ENCODE assay signal across 25 mouse cellular contexts in the genomic region with DNA sequence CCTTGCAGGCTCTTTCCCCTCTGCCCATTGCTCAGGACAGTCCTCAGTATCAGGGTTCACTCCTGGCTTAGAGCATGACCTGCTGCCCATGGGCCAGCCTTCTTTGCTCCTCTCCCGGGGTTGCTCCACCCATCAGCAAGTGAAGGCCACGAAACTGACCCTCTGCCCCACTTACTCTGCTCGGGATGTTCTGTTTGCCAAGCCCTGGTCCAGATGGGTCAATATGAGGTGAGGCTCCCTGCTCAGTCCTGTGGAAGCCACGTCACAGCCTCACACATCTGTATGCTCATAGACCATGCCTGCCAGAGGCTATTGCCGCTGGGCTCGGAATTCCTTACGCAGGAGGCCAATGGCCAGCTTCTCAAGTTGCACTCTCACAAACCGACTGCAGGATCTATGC. TPM values are rescaled to one million over a fixed set of nuclear protein-coding genes. Genes with fewer than 3 reads are reported as not detected.
DNase-seq lines count a peak whose midpoint lies in the region; ATAC-seq and TF ChIP-seq lines count a peak whose summit lies in the region.
"Had no signal": no experiment of that assay in that cellular context is flagged by ENCODE, and none has a peak within 500 bp of the region (broad histone marks: within the 10 kb centered on the region; RNA-seq: fewer than 3 reads in every experiment).

No protein-coding gene starts in this region.

- no peak overlapping the region for H3K9ac ChIP-seq in hindbrain, postnatal 0 days (replicated peaks; ENCODE audit: low read length)
- H3K9ac ChIP-seq in liver, embryonic 16.5 days (ENCODE audit: low read depth, low read length) = no peak overlapping the region
- no peak overlapping the region for H3K9ac ChIP-seq in liver, embryonic 11.5 days (ENCODE audit: low read depth, low read length)
- no peak overlapping the region for H3K9ac ChIP-seq in midbrain, embryonic 13.5 days (replicated peaks)
- H3K9ac ChIP-seq in midbrain, embryonic 15.5 days = no peak overlapping the region
- H3K9ac ChIP-seq: embryonic facial prominence, embryonic 12.5 days; forebrain, embryonic 13.5 days; forebrain, embryonic 15.5 days had no signal

- no peaks in the 10 kb centered on the region for H3K9me3 ChIP-seq in hindbrain, postnatal 0 days (ENCODE audit: low read length)
- H3K9me3 ChIP-seq in hindbrain, embryonic 10.5 days = no peaks in the 10 kb centered on the region
- no peaks in the 10 kb centered on the region for H3K9me3 ChIP-seq in liver, embryonic 16.5 days (replicated peaks; ENCODE audit: control insufficient read depth, low read length)
- no peaks in the 10 kb centered on the region for H3K9me3 ChIP-seq in liver, embryonic 11.5 days (ENCODE audit: control insufficient read depth, low read length)
- H3K9me3 ChIP-seq in midbrain, embryonic 13.5 days = no peaks in the 10 kb centered on the region
- no peaks in the 10 kb centered on the region for H3K9me3 ChIP-seq in midbrain, embryonic 15.5 days
- H3K9me3 ChIP-seq: embryonic facial prominence, embryonic 10.5 days; embryonic facial prominence, embryonic 12.5 days; forebrain, embryonic 13.5 days; forebrain, embryonic 15.5 days; G1E had no signal

- DNase-seq in adrenal gland, adult 2 months = peak; percentile 16
- DNase-seq in adrenal gland, postnatal 4 days (ENCODE audit: low spot score in 2 of 2) = no peak
- no peak for DNase-seq in hindbrain, postnatal 0 days (ENCODE audit: low spot score)
- DNase-seq in hindbrain, embryonic 10.5 days (ENCODE audit: low spot score) = no peak
- no peak for DNase-seq in liver, embryonic 11.5 days (ENCODE audit: low spot score)
- DNase-seq: B cell, adult 2 months had no signal

- peak; percentile 30 for ATAC-seq in hindbrain, postnatal 0 days
- peak; percentile 40 for ATAC-seq in liver, embryonic 16.5 days (ENCODE audit: low read depth)
- ATAC-seq in liver, embryonic 11.5 days (replicated peaks; ENCODE audit: low FRiP score) = no peak
- ATAC-seq in midbrain, embryonic 13.5 days = 0 out of 2 replicates have a peak, but pooled peaks have one; percentile 20
- ATAC-seq in midbrain, embryonic 15.5 days (replicated peaks) = no peak
- ATAC-seq: activated CD4-positive, CD25-positive, alpha-beta regulatory T cell, adult 4 months; CD4-positive, CD25-positive, alpha-beta regulatory T cell, adult 4 months; forebrain, embryonic 15.5 days; Patski had no signal

- H3K4me2 ChIP-seq in hindbrain, postnatal 0 days (ENCODE audit: low read depth, low read length) = no peak overlapping the region
- H3K4me2 ChIP-seq in liver, embryonic 16.5 days (ENCODE audit: low read depth, low read length) = no peak overlapping the region
- H3K4me2 ChIP-seq in liver, embryonic 11.5 days = no peak overlapping the region
- H3K4me2 ChIP-seq in midbrain, embryonic 13.5 days (replicated peaks) = no peak overlapping the region
- no peak overlapping the region for H3K4me2 ChIP-seq in midbrain, embryonic 15.5 days
- H3K4me2 ChIP-seq: forebrain, embryonic 13.5 days; forebrain, embryonic 15.5 days had no signal

- no peaks in the 10 kb centered on the region for H3K36me3 ChIP-seq in hindbrain, postnatal 0 days (ENCODE audit: insufficient read depth, low read length)
- no peaks in the 10 kb centered on the region for H3K36me3 ChIP-seq in hindbrain, embryonic 10.5 days
- H3K36me3 ChIP-seq in liver, embryonic 16.5 days (ENCODE audit: control insufficient read depth, insufficient read depth) = no peaks in the 10 kb centered on the region
- no peaks in the 10 kb centered on the region for H3K36me3 ChIP-seq in liver, embryonic 11.5 days (ENCODE audit: control insufficient read depth, insufficient read depth, low read length)
- H3K36me3 ChIP-seq in midbrain, embryonic 13.5 days = no peaks in the 10 kb centered on the region
- H3K36me3 ChIP-seq in midbrain, embryonic 15.5 days (replicated peaks) = no peaks in the 10 kb centered on the region
- H3K36me3 ChIP-seq: embryonic facial prominence, embryonic 10.5 days; embryonic facial prominence, embryonic 12.5 days; forebrain, embryonic 15.5 days; G1E had no signal

- no peak for TF ChIP-seq CTCF in hindbrain, postnatal 0 days (IDR thresholded peaks at IDR 0.05; ENCODE audit: low read depth)

- H3K4me3 ChIP-seq in hindbrain, postnatal 0 days (ENCODE audit: low read length) = no peak overlapping the region
- no peak overlapping the region for H3K4me3 ChIP-seq in hindbrain, embryonic 10.5 days
- no peak overlapping the region for H3K4me3 ChIP-seq in liver, embryonic 16.5 days (ENCODE audit: low read depth, low read length)
- no peak overlapping the region for H3K4me3 ChIP-seq in liver, embryonic 11.5 days (ENCODE audit: low read depth, low read length)
- H3K4me3 ChIP-seq in midbrain, embryonic 13.5 days (replicated peaks) = no peak overlapping the region
- H3K4me3 ChIP-seq in midbrain, embryonic 15.5 days = no peak overlapping the region
- H3K4me3 ChIP-seq: embryonic facial prominence, embryonic 10.5 days; embryonic facial prominence, embryonic 12.5 days; forebrain, embryonic 13.5 days; forebrain, embryonic 15.5 days had no signal

- WGBS in hindbrain, postnatal 0 days = 86% methylated on average over 8 of the region's 8 CpGs
- WGBS in hindbrain, embryonic 10.5 days = 83% methylated on average over 8 of the region's 8 CpGs
- WGBS in liver, embryonic 16.5 days (ENCODE audit: insufficient replicate concordance) = 53% methylated on average over 8 of the region's 8 CpGs
- 74% methylated on average over 8 of the region's 8 CpGs for WGBS in liver, embryonic 11.5 days
- WGBS in midbrain, embryonic 13.5 days = 84% methylated on average over 8 of the region's 8 CpGs
- WGBS in midbrain, embryonic 15.5 days = 84% methylated on average over 8 of the region's 8 CpGs

- H3K27me3 ChIP-seq in hindbrain, postnatal 0 days (ENCODE audit: insufficient read depth, low read length) = no peaks in the 10 kb centered on the region
- no peaks in the 10 kb centered on the region for H3K27me3 ChIP-seq in hindbrain, embryonic 10.5 days (ENCODE audit: insufficient read depth, poor library complexity, severe bottlenecking)
- H3K27me3 ChIP-seq in liver, embryonic 16.5 days (ENCODE audit: control insufficient read depth, insufficient read depth, low read depth, low read length) = no peaks in the 10 kb centered on the region
- no peaks in the 10 kb centered on the region for H3K27me3 ChIP-seq in liver, embryonic 11.5 days (replicated peaks; ENCODE audit: control insufficient read depth, insufficient read depth, low read length)
- no peaks in the 10 kb centered on the region for H3K27me3 ChIP-seq in midbrain, embryonic 13.5 days
- no peaks in the 10 kb centered on the region for H3K27me3 ChIP-seq in midbrain, embryonic 15.5 days (replicated peaks)
- H3K27me3 ChIP-seq: embryonic facial prominence, embryonic 12.5 days; forebrain, embryonic 13.5 days; forebrain, embryonic 15.5 days; Patski had no signal

- H3K27ac ChIP-seq in hindbrain, postnatal 0 days = no peak overlapping the region
- H3K27ac ChIP-seq in hindbrain, embryonic 10.5 days = no peak overlapping the region
- no peak overlapping the region for H3K27ac ChIP-seq in liver, embryonic 16.5 days (ENCODE audit: low read length)
- no peak overlapping the region for H3K27ac ChIP-seq in liver, embryonic 11.5 days (ENCODE audit: low read depth, low read length)
- no peak overlapping the region for H3K27ac ChIP-seq in midbrain, embryonic 13.5 days
- H3K27ac ChIP-seq in midbrain, embryonic 15.5 days = no peak overlapping the region
- H3K27ac ChIP-seq: embryonic facial prominence, embryonic 10.5 days; embryonic facial prominence, embryonic 12.5 days; forebrain, embryonic 13.5 days; forebrain, embryonic 15.5 days had no signal

- no peaks in the 10 kb centered on the region for H3K4me1 ChIP-seq in hindbrain, postnatal 0 days (ENCODE audit: insufficient read depth, low read length)
- H3K4me1 ChIP-seq in hindbrain, embryonic 10.5 days (replicated peaks) = peaks cover 20% of the 10 kb centered on the region
- H3K4me1 ChIP-seq in liver, embryonic 16.5 days (ENCODE audit: control insufficient read depth, low read depth, low read length) = peaks cover 5% of the 10 kb centered on the region; the same call in 1 of the 2 replicates
- 0 out of 2 replicates have a peak, but pooled peaks cover 2% of the 10 kb centered on the region for H3K4me1 ChIP-seq in liver, embryonic 11.5 days (replicated peaks; ENCODE audit: control insufficient read depth, insufficient read depth, low read length)
- H3K4me1 ChIP-seq in midbrain, embryonic 13.5 days (replicated peaks) = no peaks in the 10 kb centered on the region
- H3K4me1 ChIP-seq in midbrain, embryonic 15.5 days = no peaks in the 10 kb centered on the region
- H3K4me1 ChIP-seq: forebrain, embryonic 13.5 days; forebrain, embryonic 15.5 days had no signal

RNA-seq across cellular contexts. Expression of a gene that starts 6.8 kb away (rescaled TPM):
- total RNA-seq in adrenal gland, adult 2 months (2021) = under 1 TPM in 1 of 2 experiments, not detected in 1; 0.92 TPM
- polyA plus RNA-seq in adrenal gland, adult 2 months (2012; rRNA removed) = 0.44 TPM in 1 of 2 replicates, not detected in the other
- 10 to 100 TPM in 1 of 2 experiments, under 1 TPM in 1; 0.70 to 18.8 TPM for total RNA-seq in adrenal gland, postnatal 4 days (2021)
- total RNA-seq in hindbrain, postnatal 0 days (2014; rRNA removed) = not detected in 2 replicates
- not detected in 2 replicates for polyA plus RNA-seq in hindbrain, postnatal 0 days (2015; fragmentation: Nextera tagmentation; extraction: Ambion mirVana)
- not detected in 2 replicates for polyA plus RNA-seq in hindbrain, embryonic 10.5 days (2016; fragmentation: Nextera tagmentation; extraction: Ambion mirVana)
- polyA plus RNA-seq in liver, embryonic 16.5 days (2015; fragmentation: Nextera tagmentation; extraction: Ambion mirVana) = 15.5 and 17.4 TPM in 2 replicates
- 1.1 and 1.6 TPM in 2 replicates for polyA plus RNA-seq in liver, embryonic 11.5 days (2014; fragmentation: Nextera tagmentation; extraction: Ambion mirVana)
- not detected in 2 replicates for polyA plus RNA-seq in midbrain, embryonic 13.5 days (2015; fragmentation: Nextera tagmentation; extraction: Ambion mirVana)
- not detected in 2 replicates for polyA plus RNA-seq in midbrain, embryonic 15.5 days (2015; fragmentation: Nextera tagmentation; extraction: Ambion mirVana)
- total RNA-seq: adrenal gland, adult 18-20 months; adrenal gland, postnatal 25 days; CH12.LX; G1E had no signal
- polyA plus RNA-seq: activated CD4-positive, CD25-positive, alpha-beta regulatory T cell, adult 4 months; CD4-positive, CD25-positive, alpha-beta regulatory T cell, adult 4 months; cerebellum, adult 2 months; cortical plate, adult 2 months; embryonic facial prominence, embryonic 10.5 days; embryonic facial prominence, embryonic 12.5 days; embryonic facial prominence, embryonic 14.5 days; forebrain, embryonic 11.5 days; forebrain, embryonic 13.5 days; forebrain, embryonic 15.5 days; G1E; Patski had no signal

RNA-seq across cellular contexts. Expression of a gene that starts 26.5 kb away (rescaled TPM):
- 10 to 100 TPM; 33.6 to 43.0 TPM for total RNA-seq in adrenal gland, adult 2 months (2021)
- 25.7 and 29.0 TPM in 2 replicates for polyA plus RNA-seq in adrenal gland, adult 2 months (2012; rRNA removed)
- total RNA-seq in adrenal gland, postnatal 4 days (2021) = 10 to 100 TPM; 36.0 to 45.0 TPM
- total RNA-seq in hindbrain, postnatal 0 days (2014; rRNA removed) = 600 and 696 TPM in 2 replicates
- 651 and 675 TPM in 2 replicates for polyA plus RNA-seq in hindbrain, postnatal 0 days (2015; fragmentation: Nextera tagmentation; extraction: Ambion mirVana)
- 48.2 and 79.0 TPM in 2 replicates for polyA plus RNA-seq in hindbrain, embryonic 10.5 days (2016; fragmentation: Nextera tagmentation; extraction: Ambion mirVana)
- 0.19 and 0.20 TPM in 2 replicates for polyA plus RNA-seq in liver, embryonic 16.5 days (2015; fragmentation: Nextera tagmentation; extraction: Ambion mirVana)
- 2.2 TPM in 2 replicates for polyA plus RNA-seq in liver, embryonic 11.5 days (2014; fragmentation: Nextera tagmentation; extraction: Ambion mirVana)
- 272 and 327 TPM in 2 replicates for polyA plus RNA-seq in midbrain, embryonic 13.5 days (2015; fragmentation: Nextera tagmentation; extraction: Ambion mirVana)
- 498 and 502 TPM in 2 replicates for polyA plus RNA-seq in midbrain, embryonic 15.5 days (2015; fragmentation: Nextera tagmentation; extraction: Ambion mirVana)
- polyA plus RNA-seq: activated CD4-positive, CD25-positive, alpha-beta regulatory T cell, adult 4 months; CD4-positive, CD25-positive, alpha-beta regulatory T cell, adult 4 months; Patski had no signal

RNA-seq across cellular contexts. Expression of a gene that starts 32.5 kb away (rescaled TPM):
- not detected for total RNA-seq in adrenal gland, adult 2 months (2021)
- not detected in 2 replicates for polyA plus RNA-seq in adrenal gland, adult 2 months (2012; rRNA removed)
- under 1 TPM in 1 of 2 experiments, not detected in 1; 0.42 TPM for total RNA-seq in adrenal gland, postnatal 4 days (2021)
- 0.05 and 0.83 TPM in 2 replicates for total RNA-seq in hindbrain, postnatal 0 days (2014; rRNA removed)
- polyA plus RNA-seq in hindbrain, postnatal 0 days (2015; fragmentation: Nextera tagmentation; extraction: Ambion mirVana) = 0.11 and 0.16 TPM in 2 replicates
- 0.78 and 1.1 TPM in 2 replicates for polyA plus RNA-seq in hindbrain, embryonic 10.5 days (2016; fragmentation: Nextera tagmentation; extraction: Ambion mirVana)
- 0.11 and 0.32 TPM in 2 replicates for polyA plus RNA-seq in liver, embryonic 16.5 days (2015; fragmentation: Nextera tagmentation; extraction: Ambion mirVana)
- 0.07 TPM in 1 of 2 replicates, not detected in the other for polyA plus RNA-seq in liver, embryonic 11.5 days (2014; fragmentation: Nextera tagmentation; extraction: Ambion mirVana)
- not detected in 2 replicates for polyA plus RNA-seq in midbrain, embryonic 13.5 days (2015; fragmentation: Nextera tagmentation; extraction: Ambion mirVana)
- 0.14 and 0.32 TPM in 2 replicates for polyA plus RNA-seq in midbrain, embryonic 15.5 days (2015; fragmentation: Nextera tagmentation; extraction: Ambion mirVana)
- total RNA-seq: adrenal gland, adult 18-20 months; adrenal gland, postnatal 10 days; adrenal gland, postnatal 25 days had no signal
- polyA plus RNA-seq: activated CD4-positive, CD25-positive, alpha-beta regulatory T cell, adult 4 months; CD4-positive, CD25-positive, alpha-beta regulatory T cell, adult 4 months; cerebellum, adult 2 months; cortical plate, adult 2 months; G1E; Patski had no signal

RNA-seq across cellular contexts. Expression of a gene that starts 40.3 kb away (rescaled TPM):
- total RNA-seq in adrenal gland, adult 2 months (2021) = not detected
- polyA plus RNA-seq in adrenal gland, adult 2 months (2012; rRNA removed) = 0.02 TPM in 1 of 2 replicates, not detected in the other
- total RNA-seq in adrenal gland, postnatal 4 days (2021) = under 1 TPM; 0.31 TPM
- total RNA-seq in hindbrain, postnatal 0 days (2014; rRNA removed) = 1.1 and 1.3 TPM in 2 replicates
- 0.48 and 0.63 TPM in 2 replicates for polyA plus RNA-seq in hindbrain, postnatal 0 days (2015; fragmentation: Nextera tagmentation; extraction: Ambion mirVana)
- 0.07 and 0.30 TPM in 2 replicates for polyA plus RNA-seq in hindbrain, embryonic 10.5 days (2016; fragmentation: Nextera tagmentation; extraction: Ambion mirVana)
- polyA plus RNA-seq in liver, embryonic 16.5 days (2015; fragmentation: Nextera tagmentation; extraction: Ambion mirVana) = 0.01 TPM in 1 of 2 replicates, not detected in the other
- polyA plus RNA-seq in liver, embryonic 11.5 days (2014; fragmentation: Nextera tagmentation; extraction: Ambion mirVana) = 0.09 and 0.16 TPM in 2 replicates
- 0.12 and 0.24 TPM in 2 replicates for polyA plus RNA-seq in midbrain, embryonic 13.5 days (2015; fragmentation: Nextera tagmentation; extraction: Ambion mirVana)
- 0.52 and 0.54 TPM in 2 replicates for polyA plus RNA-seq in midbrain, embryonic 15.5 days (2015; fragmentation: Nextera tagmentation; extraction: Ambion mirVana)
- total RNA-seq: CH12.LX had no signal
- polyA plus RNA-seq: activated CD4-positive, CD25-positive, alpha-beta regulatory T cell, adult 4 months; CD4-positive, CD25-positive, alpha-beta regulatory T cell, adult 4 months; G1E had no signal

Comparison
In these comparisons a context has a peak if more than half of its experiments do, and no peak if none do; other contexts are left out.
1. ATAC-seq: peak in hindbrain, postnatal 0 days (single experiment), liver, embryonic 16.5 days (single experiment) and midbrain, embryonic 13.5 days (single experiment); none in liver, embryonic 11.5 days (single experiment) and midbrain, embryonic 15.5 days (single experiment).